Mouse (Mus musculus): ENCODE data around the gene Gm3532.
"Not testable (repeated sequence)": the region's sequence is repeated elsewhere in the genome, so short reads cannot be mapped to it uniquely, and the experiment has no call there.

Gene Gm3532

DNA sequence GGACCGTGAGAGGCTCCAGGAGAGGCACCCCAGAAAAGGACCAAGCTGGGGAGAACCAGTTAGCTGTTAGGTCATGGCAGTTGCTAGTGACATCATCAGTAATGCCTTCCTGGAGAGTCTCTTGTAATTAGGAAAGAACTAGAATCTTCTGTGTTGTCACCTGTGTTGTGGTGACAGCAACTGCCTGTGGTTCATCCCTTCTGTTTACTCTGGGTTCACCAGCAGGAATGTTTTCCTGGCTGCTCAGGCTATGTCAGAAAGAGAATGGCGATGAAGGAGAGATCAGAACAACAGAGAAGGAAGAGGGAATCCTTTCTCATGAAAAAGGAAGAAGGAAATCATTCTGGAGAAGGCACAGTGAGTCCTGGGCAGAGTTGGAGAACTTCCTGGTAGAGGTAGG is at the start of gene Gm3532:
Gene Gm3532, plus strand, starts transcription at position 301 of the 400 bp plus-strand sequence.
- DNase-seq (ENCODE audit: low spot score) = not testable (repeated sequence)

DNA sequence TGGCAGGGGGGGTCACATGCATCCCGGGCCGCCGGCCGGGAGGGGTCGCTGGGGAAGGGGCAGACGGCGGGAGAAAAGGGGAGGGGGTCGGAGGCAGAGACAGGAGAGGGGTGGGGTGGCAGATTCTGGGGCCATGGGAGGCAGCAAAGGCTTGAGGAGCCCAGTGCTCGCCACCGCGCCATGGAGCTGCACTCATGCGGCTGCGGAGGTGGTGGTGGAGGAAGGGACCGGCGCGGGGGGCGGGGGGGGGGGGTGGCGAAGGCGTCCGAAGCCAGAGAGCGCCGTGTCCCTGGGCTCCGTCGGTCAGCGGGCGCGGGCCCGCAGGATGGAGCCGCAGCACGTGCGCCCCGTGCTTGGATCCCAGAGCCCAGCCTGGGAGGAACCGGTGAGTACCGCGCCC is 36.9 kb upstream of the Gm3532 start, which contains the start of gene Gm3488:
Gene Gm3488, plus strand, starts transcription at position 301 of the 400 bp plus-strand sequence.
- DNase-seq (ENCODE audit: low spot score) = not testable (repeated sequence)
